Mouse (Mus musculus) adrenal gland, adult 18-20 months (tissue): ENCODE data around the gene Frmd4a. TPM values are rescaled to one million over a fixed set of nuclear protein-coding genes. Genes with fewer than 3 reads are reported as not detected.

ENCODE experiments used
- DNase-seq, 2 experiments: peaks; one replicate each; pipeline ENCODE4 v3.0.0; 2021 to 2022; ENCODE audit warnings: low spot score in 2 of 2
- total RNA-seq, 2 experiments: library from RNA; stranded (reverse); gene quantifications; 1 replicate in 1 of 2; 2 replicates in 1 of 2; pipeline ENCODE4 v1.2.3; 2021

Gene Frmd4a
- total RNA-seq, 2 experiments from 2014 or later: 8.7 to 13.2 TPM

DNA sequence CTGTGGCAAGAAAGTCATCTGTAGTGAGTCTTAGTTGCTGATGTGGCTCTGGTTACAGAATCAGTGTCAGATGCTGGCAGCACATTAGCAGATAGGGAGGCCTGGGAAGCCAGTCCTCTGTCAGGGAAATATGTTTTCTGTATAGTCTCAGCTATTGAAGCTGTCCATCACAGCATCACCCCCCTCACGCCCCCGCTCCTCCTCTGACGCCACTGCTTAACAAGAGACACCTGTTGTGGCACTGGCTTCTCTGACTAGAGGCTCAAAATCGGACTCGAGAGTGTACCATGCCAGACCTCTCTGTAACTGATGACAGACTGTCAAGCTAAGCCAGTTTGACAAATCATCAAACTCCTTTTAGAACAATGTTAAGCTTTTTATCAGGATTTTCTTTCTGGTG lies 265.3 kb downstream of the Frmd4a start:
- DNase-seq: no peak

DNA sequence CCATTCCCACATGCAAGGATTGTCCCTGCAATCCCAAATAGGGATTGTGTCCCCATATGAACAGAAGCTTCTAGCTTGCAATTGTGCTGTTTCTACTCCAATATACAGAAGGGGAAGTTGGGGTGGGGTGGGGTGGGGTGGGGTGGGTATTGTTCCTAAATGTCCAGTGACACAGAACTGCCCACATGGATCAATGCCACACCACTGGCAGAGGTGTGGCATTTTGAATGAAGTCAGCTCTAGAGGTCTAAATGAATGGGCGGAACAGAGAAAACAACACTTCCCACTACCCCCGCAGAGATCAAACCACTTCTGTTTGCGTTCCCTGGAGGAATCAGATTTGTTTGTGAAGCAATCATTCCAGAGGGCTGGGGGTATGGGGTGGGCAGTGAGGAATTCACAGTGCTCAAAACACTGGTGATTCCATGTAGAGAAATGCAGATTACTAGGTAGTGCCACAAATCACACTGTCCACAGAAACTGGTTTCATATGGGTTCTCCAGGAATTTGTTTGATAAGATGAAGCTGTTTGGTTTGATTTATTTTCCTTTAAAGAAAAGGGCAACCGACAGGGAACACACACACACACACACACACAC lies 268.3 kb downstream of the Frmd4a start:
- DNase-seq: no peak

DNA sequence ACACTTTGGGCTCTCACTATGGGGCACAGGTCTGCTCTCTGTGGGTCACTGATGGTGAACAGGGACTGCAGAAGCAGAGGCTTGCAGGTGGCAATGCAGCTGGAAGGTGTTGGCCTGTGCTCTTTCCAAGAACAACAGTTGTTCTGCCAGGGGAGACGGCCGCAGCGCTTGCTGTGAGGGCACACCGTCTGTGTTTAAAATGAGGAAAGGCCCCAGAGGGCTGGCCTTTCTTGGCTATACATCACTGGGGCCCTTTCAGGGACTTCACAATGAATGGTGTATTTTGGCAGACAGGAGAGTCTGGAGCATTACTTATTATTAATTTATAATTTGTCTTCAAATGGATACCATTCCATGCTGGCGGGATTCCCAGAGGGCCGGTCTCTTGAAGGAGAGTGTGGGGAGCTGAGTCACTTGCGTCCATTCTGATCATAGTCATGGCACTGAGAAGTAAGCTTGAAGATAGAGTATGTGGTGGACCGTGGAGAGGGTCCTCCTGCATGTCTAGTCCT lies 268.9 kb downstream of the Frmd4a start:
- DNase-seq: no peak

DNA sequence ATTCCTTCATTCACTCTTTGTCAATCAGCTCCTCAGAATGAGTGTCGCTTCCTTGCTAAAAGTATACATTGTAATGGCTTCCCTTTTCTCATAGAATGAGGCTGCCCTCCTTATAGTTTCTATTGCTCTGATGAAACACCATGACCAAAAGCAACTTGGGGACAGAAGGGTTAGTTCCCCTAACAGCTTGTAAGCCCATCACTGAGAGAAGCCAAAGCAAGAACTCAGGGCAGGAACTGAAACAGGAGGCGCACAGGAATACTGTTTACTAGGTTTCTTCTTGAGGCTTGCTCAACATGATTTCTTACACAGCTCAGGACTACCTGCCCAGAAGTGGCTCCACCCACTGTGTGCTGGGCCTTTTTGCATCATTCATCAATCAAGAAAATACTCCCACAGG lies 273.0 kb downstream of the Frmd4a start:
- no peak for DNase-seq

DNA sequence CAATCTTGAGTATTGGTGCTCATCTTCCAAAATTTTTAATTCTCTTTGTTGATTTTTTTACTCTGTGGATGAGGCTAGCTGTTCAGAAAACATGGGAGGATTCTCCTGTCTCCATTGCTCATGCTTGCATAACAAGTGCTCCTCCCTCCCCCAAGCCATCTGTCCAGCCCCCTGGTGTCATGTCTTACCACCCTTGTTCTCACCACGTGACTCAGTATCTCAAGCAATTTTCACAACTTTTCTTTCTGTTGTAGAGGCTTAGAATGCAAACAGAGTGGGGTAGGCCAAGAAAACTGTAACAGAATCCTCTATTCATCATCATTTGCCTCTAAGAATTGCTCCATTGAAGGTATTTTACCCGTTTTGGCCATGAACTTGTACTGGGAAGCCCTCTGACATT lies 273.6 kb downstream of the Frmd4a start:
- no peak for DNase-seq

DNA sequence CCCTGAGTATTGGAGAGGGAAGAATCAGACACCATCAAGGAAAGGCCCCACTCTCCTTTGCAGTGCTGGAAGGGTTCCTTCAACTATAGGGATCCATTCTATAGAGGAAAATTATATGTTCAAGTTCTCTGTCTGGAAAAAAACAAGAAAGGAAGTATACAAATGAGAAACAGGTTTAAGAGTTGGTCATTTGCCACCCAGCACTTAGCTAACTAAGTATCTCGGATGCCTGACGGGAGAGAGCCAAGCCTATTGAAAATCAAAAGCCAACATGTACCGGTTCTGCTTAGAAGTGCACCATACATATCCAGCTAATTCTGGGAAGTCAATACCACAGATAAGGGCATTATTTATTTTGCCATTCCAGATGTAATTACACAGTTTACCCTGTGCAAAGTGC lies 274.2 kb downstream of the Frmd4a start:
- no peak for DNase-seq

DNA sequence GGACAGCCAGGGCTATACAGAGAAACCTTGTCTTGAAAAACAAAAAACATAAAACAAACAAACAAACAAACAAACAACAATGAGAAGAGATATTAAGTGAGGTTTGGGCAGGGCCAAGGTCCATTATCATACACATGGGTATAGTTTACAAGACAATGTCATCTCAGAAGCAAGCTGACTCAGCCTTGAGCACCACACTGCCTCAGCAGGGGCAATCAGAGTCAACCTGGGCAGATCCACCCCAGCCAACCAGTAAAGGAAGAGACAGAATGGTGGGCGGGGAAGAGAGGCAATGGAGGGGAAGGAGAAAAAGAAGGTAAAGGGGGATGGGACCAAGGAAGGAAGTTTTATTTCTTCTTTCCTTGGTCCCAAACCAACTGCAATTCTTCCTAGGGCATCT lies 276.2 kb downstream of the Frmd4a start:
- no peak for DNase-seq

DNA sequence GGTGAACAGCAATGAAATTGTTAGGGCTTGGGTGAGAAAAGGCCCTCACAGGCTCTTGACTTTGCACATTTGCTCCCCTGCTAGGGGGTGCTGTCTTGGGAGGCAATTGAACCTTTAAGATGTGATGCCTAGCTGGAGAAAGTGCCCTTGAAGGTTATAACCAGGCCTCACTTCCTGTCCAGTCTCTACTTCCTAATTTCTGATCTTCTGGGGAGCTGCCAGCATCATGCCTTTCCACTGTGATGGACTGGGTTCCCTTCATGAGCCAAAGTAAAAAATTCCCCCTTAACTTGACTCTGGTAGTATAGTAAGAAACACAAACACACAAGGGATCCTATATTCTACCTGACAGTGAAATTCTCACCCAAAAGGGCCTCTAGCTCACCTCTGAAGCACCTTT lies 278.1 kb downstream of the Frmd4a start:
- DNase-seq: no peak

DNA sequence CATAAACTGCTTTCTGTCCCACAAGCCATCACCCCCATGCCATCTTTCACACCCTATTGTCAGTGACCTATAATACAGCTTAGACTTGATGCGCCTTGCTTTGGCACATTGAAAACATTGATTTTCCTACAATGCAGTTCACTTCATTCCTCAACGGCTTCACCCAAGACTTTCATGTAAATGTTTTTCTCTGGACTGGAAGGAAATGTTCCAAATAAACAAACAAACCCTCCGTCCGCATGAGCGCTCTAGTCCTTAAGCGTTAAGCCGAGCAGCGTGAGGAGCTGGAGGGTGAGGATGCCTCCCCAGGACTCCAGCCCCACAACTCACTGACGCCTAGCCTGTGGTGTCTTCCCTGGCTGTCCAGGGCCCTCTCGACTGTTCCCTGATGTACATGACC lies 279.4 kb downstream of the Frmd4a start:
- DNase-seq: no peak

DNA sequence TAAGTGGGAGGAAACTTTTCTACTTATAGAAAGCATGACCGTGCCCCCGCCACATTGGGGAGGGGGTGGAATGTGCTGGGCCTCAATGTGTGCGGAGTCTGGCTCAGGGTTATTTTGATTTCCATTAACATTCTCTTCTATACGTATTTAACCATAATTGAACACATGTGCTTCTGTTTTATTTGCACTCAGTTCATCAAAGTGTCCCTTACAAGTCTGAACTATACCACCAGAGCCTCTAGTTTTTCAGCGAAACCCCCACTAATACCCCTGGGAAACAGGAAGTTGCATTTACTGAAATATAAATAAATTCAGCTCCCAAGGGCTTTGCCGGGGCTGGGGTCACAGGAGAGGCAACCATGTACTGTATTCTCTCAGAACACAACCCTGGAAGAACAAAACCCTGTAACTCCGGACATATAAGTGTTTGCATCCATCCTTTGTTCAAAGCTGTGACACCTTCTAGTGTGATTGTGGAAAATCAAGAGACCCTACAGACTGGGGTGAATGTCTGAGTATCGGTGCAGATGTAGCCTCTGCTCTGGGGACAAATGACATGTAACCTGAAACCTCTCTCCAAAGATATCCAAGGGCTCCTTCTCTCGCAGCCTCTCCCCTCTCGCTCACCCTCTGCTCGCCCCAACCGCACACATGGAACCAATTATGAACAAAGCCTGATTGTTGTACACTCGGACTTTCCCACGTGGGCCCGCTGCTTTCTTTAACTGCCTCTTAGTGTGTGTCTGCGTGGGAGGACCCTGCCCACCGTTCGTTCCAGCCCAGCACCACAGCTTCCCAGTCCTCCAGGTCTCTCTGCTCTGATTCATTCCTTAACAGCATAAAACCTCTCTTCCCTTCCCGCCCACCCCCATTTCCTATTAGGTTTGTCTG lies 281.1 kb downstream of the Frmd4a start:
- no peak for DNase-seq

DNA sequence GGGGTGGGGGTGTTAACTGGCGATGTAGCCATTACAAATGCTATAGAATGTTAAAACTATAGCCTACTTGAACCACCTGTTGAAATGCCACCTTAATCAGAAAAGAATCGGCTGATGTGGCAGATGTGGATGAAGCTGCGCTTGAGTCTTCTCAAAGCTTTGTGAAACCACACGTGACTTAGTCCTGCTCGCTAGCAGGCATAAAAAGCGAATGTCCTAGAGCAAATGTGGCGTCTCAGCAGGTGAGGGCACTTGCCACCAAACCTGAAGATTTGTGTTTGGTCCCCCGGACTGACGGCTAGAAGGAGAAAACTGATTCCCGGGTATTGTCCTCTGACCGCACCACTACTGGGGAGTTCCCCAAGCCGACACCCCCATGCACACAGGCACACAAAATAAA lies 282.1 kb downstream of the Frmd4a start:
- no peak for DNase-seq

DNA sequence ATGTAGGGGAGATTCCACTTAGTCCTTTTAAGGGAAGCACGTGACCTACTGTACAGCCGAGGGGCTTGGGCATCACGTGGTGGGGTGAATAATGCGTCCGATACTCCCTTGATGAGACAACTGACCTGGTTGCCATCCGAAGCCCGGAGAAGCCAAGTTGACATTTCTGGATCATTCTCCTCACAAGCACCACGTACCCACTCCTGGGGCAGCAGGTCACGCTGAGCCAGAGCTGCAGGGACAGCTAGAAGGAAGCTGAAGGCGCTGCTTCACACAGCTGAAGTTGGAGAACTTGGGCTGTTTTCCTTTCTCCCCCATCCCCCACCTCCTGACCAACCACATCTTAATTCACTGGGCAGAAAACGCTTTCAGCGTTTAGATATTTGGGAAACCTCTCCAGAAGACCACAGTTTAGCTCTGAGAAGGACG lies 282.9 kb downstream of the Frmd4a start:
- DNase-seq: no peak

DNA sequence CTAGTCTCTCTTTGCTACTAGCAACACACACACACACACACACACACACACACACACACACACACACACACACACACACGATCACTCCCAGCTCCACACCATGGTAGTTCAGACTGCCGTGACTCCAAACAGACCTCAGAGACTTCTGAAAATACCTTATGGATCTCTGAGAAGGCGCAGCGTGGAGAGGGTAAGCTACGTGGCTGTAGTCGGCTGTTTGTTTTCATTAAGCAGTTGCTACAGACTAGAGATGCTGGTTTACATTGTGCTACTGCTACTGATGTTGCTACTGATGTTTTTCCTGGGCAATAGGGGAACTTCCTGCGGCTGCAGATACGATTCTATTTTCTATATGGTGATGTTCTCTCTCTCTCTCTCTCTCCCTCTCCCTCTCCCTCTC lies 283.3 kb downstream of the Frmd4a start:
- no peak for DNase-seq

DNA sequence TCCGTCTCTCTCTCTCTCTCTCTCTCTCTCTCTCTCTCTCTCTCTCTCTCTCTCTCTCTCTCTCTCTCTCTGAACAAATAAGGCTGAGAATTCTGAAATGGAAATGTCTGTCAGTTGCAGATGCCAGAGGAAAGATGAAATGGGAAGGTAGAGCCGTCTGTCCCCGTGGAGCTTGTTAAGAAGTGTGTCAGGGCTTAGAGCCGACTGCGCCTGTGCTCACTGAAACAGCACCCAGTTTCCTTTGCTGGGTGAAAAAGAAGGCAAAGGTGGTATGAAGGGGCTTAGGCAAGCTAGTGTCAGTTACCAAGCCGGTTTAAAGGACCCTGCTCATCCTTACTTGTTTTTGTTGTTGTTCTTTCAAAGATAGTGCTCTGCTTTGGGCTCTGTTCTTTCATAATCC lies 283.7 kb downstream of the Frmd4a start:
- no peak for DNase-seq

DNA sequence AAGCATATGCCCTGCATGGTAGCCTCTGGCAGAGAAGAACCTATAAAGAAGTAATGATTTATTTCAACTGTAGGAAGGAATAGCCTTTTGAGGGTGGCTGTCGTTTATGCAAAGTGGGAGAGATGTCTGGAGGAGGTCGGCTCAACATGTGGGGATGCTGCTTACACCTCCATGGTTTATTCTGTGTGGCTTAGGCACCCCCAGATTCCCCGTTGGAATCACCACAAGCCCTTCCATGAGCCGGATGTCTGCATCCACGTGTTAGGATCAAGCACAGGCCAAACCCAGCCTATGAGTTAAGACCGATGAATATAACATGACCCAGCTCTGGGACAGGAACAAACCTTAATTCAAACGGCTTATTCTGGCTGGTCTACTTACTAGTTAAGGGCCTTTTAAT lies 284.2 kb downstream of the Frmd4a start:
- DNase-seq: no peak

DNA sequence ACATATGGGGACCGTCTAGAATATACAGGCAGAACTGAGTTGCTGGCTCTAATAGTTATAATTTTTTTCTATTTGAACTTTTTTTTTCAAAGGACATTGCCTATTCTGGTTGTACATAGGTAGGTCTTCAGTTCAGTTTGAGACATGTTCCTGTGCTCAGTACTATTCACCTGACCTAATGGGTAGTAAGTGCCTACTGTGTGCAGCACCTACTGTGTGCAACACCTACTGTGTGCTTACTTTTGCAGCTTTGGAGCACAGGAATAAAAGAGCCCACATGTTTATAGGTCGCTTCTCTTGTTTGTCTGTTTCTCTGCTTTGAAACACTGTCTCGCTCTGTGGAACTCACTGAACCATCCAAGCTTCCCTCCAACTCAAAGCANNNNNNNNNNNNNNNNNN lies 284.6 kb downstream of the Frmd4a start:
- no peak for DNase-seq

DNA sequence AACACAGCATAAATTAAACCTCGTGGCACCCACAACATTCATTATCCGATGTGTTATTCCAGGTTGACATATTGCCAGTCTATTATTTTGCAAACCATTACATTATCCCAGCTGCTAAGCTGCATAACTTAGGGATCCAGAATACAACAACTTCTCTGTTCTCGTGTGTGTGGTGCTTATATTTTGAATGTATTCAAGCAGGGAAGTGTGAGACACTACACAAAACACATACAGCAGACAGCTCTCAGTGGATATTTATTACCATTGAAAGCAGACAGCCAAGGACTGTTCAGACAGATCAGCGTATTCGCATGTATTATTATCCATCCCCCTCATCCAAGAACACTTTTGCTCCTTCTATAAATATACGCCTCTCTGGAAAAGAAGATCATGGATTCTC lies 289.6 kb downstream of the Frmd4a start:
- no peak for DNase-seq

DNA sequence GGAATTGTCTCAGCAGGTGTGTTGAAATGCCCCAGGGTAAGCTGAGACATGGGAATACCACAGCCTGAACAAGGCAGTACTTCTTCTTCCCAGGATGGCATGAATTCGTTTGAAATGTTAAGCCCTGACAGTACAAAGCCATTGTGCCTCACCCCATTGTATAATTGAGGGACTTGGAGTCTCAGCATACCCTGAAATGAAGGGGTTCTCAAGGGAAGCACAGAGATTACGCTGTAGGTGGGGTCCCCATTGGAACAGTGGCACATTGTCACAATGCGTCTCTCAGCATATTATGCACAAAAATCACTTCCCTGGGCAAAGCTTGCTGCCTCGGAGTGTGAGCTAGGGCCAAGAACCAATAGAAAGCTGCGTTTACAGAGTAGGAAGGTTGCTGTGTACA lies 297.0 kb downstream of the Frmd4a start:
- DNase-seq: no peak

DNA sequence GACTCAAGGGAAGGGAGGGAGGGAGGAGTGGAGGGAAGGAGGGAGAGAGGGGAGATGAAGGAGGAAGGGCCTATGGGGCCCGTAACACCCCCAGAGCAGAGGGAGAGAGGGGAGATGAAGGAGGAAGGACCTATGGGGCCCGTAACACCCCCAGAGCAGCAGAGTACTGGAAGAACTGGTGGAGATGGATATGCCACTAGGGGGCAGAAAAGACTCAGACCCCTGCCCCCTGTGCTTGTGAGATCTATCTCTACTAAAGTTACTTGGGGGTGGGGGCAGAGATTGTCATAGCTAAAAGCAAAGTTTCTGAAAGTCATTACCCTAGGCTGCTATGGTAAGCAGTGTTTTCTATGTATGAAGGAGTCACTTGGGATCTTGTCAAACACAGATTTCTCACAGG lies 299.1 kb downstream of the Frmd4a start:
- DNase-seq: no peak

DNA sequence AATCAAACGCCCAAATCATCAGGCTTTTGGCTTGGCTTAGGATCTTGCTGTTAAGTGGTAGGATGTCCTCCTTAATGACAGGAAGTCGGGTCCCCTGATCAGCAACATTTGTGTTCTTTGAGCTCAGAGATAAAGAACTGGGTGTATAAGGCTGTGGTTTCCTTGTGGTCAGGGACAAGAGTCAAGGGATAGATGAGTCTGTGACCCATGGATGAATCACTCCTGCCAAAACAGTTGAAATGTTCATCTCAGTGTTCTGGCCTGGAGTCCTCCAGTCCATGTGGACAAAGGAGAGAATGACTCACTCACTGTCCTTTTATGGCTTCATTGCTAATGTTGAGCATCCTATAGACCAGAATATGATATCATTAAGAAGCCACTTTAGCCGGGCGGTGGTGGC lies 300.6 kb downstream of the Frmd4a start:
- no peak for DNase-seq

DNA sequence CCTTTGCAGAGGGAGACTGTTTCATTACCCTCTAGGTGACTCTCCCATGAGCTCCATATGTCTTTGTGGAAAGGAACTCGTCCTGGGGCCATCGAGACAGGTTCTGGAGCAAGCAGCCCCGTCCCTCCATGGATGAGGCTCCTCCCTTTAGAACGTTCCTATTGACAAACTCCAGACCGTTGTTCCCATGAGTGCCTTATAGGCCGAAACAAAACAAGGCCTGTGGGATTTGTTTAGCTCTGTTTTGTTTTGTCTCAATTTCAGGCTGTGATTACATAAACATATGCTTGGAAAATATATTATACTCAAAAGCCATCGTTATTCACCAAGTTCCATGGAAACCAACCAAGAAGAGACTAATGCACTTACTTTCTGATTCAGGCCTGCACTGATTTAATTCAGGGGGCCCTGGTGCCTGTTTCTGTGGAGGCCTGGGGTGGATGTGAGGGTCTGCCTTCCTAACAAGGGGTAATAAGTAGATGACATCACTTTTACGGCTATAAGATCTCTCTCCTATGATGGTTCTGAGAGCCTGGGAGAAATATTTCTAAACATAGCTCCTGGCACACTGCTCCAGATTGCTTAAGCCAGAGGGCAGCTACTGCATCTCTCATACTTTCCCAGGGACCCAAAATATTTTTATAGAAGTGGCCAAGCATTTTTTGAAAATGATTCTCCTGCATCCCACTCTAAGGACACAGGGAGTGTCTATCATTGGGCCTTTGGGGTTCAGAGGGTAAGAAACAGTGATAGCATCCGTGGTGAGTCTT lies 308.9 kb downstream of the Frmd4a start:
- no peak for DNase-seq

DNA sequence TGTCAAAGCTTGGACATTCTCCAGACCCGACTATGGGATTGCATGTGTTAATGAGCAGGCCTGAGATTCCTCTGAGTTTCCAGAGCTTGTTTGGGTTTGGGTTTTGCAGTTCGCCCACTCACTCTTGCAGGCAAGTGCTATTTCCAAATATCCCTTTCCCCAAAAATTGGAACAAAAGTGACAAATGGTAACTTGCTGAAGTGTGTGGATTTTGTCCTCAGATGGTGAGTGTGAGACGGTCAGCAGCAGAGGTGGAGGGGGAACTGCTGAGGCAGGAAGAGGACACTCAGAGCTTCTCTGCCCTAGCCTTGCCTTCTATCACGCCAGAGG lies 309.5 kb downstream of the Frmd4a start:
- DNase-seq: no peak
